Mouse (Mus musculus) midbrain, embryonic 15.5 days (tissue): Measurements from ENCODE around the gene Zcchc10. TPM values are rescaled to one million over a fixed set of nuclear protein-coding genes. Genes with fewer than 3 reads are reported as not detected.
"Not testable (repeated sequence)": the region's sequence is repeated elsewhere in the genome, so short reads cannot be mapped to it uniquely, and the experiment has no call there.

Experiments used
- ATAC-seq: fragments of 200-750 bp; cut with Nextera tagmentation; replicated peaks from 2 replicates; pipeline ENCODE4 v1.8.0; 2017; ENCODE audit warnings: moderate TSS enrichment
- H3K27ac ChIP-seq: fragments of 300-500 bp; sonication (generic); 2 replicates; pipeline ENCODE4 v1.5.1; 2015; ENCODE audit warnings: mild to moderate bottlenecking, inconsistent platforms
- H3K27me3 ChIP-seq: fragments of 300-500 bp; sonication (generic); replicated peaks from 2 replicates; pipeline ENCODE4 v1.6.1; 2015; ENCODE audit warnings: inconsistent platforms
- H3K36me3 ChIP-seq: fragments of 300-500 bp; sonication (generic); replicated peaks from 2 replicates; pipeline ENCODE4 v1.6.1; 2015; ENCODE audit warnings: inconsistent platforms
- H3K4me1 ChIP-seq: fragments of 300-500 bp; sonication (generic); 2 replicates; pipeline ENCODE4 v1.6.1; 2015; ENCODE audit warnings: inconsistent platforms
- H3K4me2 ChIP-seq: fragments of 300-500 bp; sonication (generic); 2 replicates; pipeline ENCODE4 v1.6.1; 2015; ENCODE audit warnings: inconsistent platforms, mild to moderate bottlenecking, moderate library complexity
- H3K4me3 ChIP-seq: fragments of 300-500 bp; sonication (generic); 2 replicates; pipeline ENCODE4 v1.5.1; 2015; ENCODE audit warnings: mild to moderate bottlenecking, inconsistent platforms
- H3K9ac ChIP-seq: fragments of 300-500 bp; sonication (generic); 2 replicates; pipeline ENCODE4 v1.6.1; 2015; ENCODE audit warnings: mild to moderate bottlenecking, inconsistent platforms
- H3K9me3 ChIP-seq: fragments of 300-500 bp; sonication (generic); 2 replicates; pipeline ENCODE4 v1.6.1; 2016; ENCODE audit warnings: inconsistent platforms
- WGBS: fragments of 180-500 bp; shearing (Covaris S2); methylation state at CpG from one replicate; pipeline ENCODE4 v1.1.7; 2015; ENCODE audit warnings: mixed read lengths; 5-methylcytosine and 5-hydroxymethylcytosine counted together
- polyA plus RNA-seq: library from polyadenylated mRNA; unstranded; fragments of >200 nt; fragmentation: Nextera tagmentation; extraction: Ambion mirVana; gene quantifications from 2 replicates; pipeline ENCODE4 v1.2.1, GENCODE M21; 2015

The Zcchc10 gene
- 12.1 and 13.3 TPM in 2 replicates for polyA plus RNA-seq

DNA sequence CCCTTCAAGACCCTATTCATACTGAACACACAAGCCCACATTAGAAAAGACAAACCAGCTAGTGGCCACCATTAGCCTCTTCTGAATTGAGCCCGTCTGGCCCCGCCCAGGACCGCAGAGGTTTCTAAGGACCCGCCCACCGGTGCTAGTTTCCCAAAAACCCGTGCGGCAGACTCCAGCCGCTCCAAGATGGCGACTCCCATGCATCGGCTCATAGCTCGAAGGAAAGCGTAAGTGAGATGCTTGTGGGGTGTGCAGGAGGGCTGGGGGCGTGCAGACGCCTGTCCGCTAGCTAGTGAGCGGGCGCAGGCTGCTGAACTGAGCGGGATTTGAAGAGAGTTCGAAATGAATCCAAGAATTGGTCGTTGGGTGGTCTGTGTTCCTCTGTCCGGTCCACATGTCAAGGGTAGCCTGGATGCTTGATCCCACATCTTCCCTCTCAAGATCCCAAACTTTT is at the start of gene Zcchc10:
TSS of gene Zcchc10 (plus strand) at position 168 of the 457 bp plus-strand sequence.
- under 1% methylated on average over 21 of the region's 21 CpGs for WGBS

GRCm38 (mm10) chr11:53275358-53275757 is 49.1 kb upstream of the Zcchc10 start:
- no peaks in the 10 kb centered on the region for H3K27me3 ChIP-seq
- no peak overlapping the region for H3K9ac ChIP-seq
- no peaks in the 10 kb centered on the region for H3K9me3 ChIP-seq
- no peak overlapping the region for H3K27ac ChIP-seq
- H3K4me2 ChIP-seq: no peak overlapping the region
- no peak for ATAC-seq
- WGBS: 96% methylated on average over 3 of the region's 3 CpGs
- H3K4me3 ChIP-seq: no peak overlapping the region
- peaks cover 29% of the 10 kb centered on the region for H3K36me3 ChIP-seq
- H3K4me1 ChIP-seq: no peaks in the 10 kb centered on the region

More for the DNA sequence above, at the start of gene Zcchc10:
- Histone ChIP-seq H3K36me3 (peaks cover 16% of the 10 kb centered on the region; the same call in 1 of the 2 replicates), H3K27ac (peak within 1 kb of the TSS; percentile 76), H3K4me3 (peak within 1 kb of the TSS; percentile 65), H3K4me1 (peaks cover 12% of the 10 kb centered on the region), H3K9ac (peak within 1 kb of the TSS; percentile 70), H3K27me3 (no peaks in the 10 kb centered on the region), H3K4me2 (peak within 1 kb of the TSS; percentile 66), H3K9me3 (no peaks in the 10 kb centered on the region)
- peak; percentile 93 for ATAC-seq

GRCm38 (mm10) chr11:53278411-53278810 is 46.1 kb upstream of the Zcchc10 start:
- WGBS: 93% methylated on average over 4 of the region's 4 CpGs

GRCm38 (mm10) chr11:53285885-53286284 is 38.6 kb upstream of the Zcchc10 start:
- no peaks in the 10 kb centered on the region for H3K9me3 ChIP-seq
- H3K27ac ChIP-seq: no peak overlapping the region
- peaks cover 64% of the 10 kb centered on the region for H3K36me3 ChIP-seq
- no peaks in the 10 kb centered on the region for H3K27me3 ChIP-seq
- H3K9ac ChIP-seq: no peak overlapping the region
- no peak for ATAC-seq
- H3K4me1 ChIP-seq: no peaks in the 10 kb centered on the region
- WGBS: 89% methylated on average over 6 of the region's 6 CpGs
- no peak overlapping the region for H3K4me3 ChIP-seq
- no peak overlapping the region for H3K4me2 ChIP-seq

More at GRCm38 (mm10) chr11:53278411-53278810, 46.1 kb upstream of the Zcchc10 start:
- Histone ChIP-seq H3K36me3 (peaks cover 17% of the 10 kb centered on the region; the same call in 1 of the 2 replicates), H3K4me3 (no peak overlapping the region), H3K4me1 (no peaks in the 10 kb centered on the region), H3K4me2 (no peak overlapping the region), H3K9me3 (no peaks in the 10 kb centered on the region), H3K27me3 (no peaks in the 10 kb centered on the region), H3K9ac (no peak overlapping the region), H3K27ac (no peak overlapping the region)
- no peak for ATAC-seq

GRCm38 (mm10) chr11:53290187-53290586 is 34.3 kb upstream of the Zcchc10 start:
- ATAC-seq, H3K9ac ChIP-seq, H3K4me3 ChIP-seq, H3K4me2 ChIP-seq, H3K4me1 ChIP-seq, H3K9me3 ChIP-seq, H3K27me3 ChIP-seq, H3K27ac ChIP-seq: not testable (repeated sequence)
- 88% methylated on average over 2 of the region's 2 CpGs for WGBS
- peaks cover 39% of the 10 kb centered on the region for H3K36me3 ChIP-seq

DNA sequence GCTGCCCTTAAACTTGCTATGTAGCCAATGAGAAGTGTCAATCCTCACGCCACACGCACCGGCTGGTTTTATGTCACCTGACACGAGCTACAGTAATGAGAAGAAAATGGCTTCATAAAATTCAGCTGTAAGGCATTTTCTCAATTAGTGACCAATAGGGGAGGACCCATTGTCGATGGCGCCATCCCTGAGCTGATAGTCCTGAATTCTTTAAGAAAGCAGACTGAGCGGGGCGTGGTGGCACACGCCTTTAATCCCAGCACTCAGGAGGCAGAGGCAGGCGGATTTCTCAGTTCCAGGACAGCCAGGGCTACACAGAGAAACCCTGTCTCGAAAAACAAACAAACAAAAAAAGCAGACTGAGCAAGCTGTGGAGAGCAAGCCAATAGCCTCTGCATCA is 33.6 kb upstream of the Zcchc10 start:
- WGBS: 94% methylated on average over 11 of the region's 11 CpGs
- Histone ChIP-seq H3K4me2 (no peak overlapping the region), H3K4me1 (0 out of 2 replicates have a peak, but pooled peaks cover 5% of the 10 kb centered on the region), H3K36me3 (peaks cover 34% of the 10 kb centered on the region), H3K27ac (no peak overlapping the region), H3K27me3 (no peaks in the 10 kb centered on the region), H3K4me3 (no peak overlapping the region), H3K9me3 (no peaks in the 10 kb centered on the region), H3K9ac (no peak overlapping the region)
- no peak for ATAC-seq

GRCm38 (mm10) chr11:53294441-53294840 is 30.0 kb upstream of the Zcchc10 start:
- 82% methylated on average over 5 of the region's 5 CpGs for WGBS
- no peak overlapping the region for H3K9ac ChIP-seq
- H3K4me3 ChIP-seq: no peak overlapping the region
- H3K4me2 ChIP-seq: no peak overlapping the region
- H3K4me1 ChIP-seq: peaks cover 29% of the 10 kb centered on the region
- no peaks in the 10 kb centered on the region for H3K9me3 ChIP-seq
- ATAC-seq: no peak
- peaks cover 4% of the 10 kb centered on the region; the same call in 1 of the 2 replicates for H3K36me3 ChIP-seq
- H3K27ac ChIP-seq: no peak overlapping the region
- no peaks in the 10 kb centered on the region for H3K27me3 ChIP-seq

DNA sequence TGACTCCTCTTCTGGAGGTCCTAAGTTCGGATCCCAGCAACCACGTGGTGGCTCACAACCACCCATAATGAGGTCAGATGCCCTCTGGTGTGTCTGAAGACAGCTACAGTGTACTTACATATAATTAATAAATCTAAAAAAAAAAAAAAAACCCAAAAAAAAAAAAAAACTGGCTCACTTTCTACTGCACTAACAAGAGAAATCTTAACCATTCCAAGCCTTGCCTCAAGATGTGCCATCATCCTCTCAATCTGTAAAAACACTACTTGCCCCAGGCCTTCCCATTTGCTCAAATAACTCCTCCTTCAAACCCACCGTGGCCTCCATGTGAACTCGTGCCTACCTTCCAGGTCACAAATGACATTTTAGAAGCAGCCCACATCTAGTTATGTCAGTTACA is 27.6 kb upstream of the Zcchc10 start:
- H3K4me3 ChIP-seq: no peak overlapping the region
- H3K36me3 ChIP-seq: no peaks in the 10 kb centered on the region; the same call in 1 of the 2 replicates
- WGBS: 77% methylated on average over 4 of the region's 4 CpGs
- H3K27me3 ChIP-seq: no peaks in the 10 kb centered on the region
- no peak for ATAC-seq
- no peak overlapping the region for H3K9ac ChIP-seq
- no peak overlapping the region for H3K4me2 ChIP-seq
- H3K4me1 ChIP-seq: peaks cover 40% of the 10 kb centered on the region
- H3K9me3 ChIP-seq: no peaks in the 10 kb centered on the region
- no peak overlapping the region for H3K27ac ChIP-seq

- no peak for ATAC-seq
- Histone ChIP-seq H3K4me3 (peak overlapping the region; percentile 95), H3K27me3 (no peaks in the 10 kb centered on the region), H3K27ac (no peak overlapping the region), H3K4me1 (peaks cover 40% of the 10 kb centered on the region), H3K4me2 (peak overlapping the region; percentile 84), H3K9ac (0 out of 2 replicates have a peak overlapping the region, but pooled peaks have one; percentile 34), H3K36me3 (no peaks in the 10 kb centered on the region), H3K9me3 (no peaks in the 10 kb centered on the region)
- WGBS: 90% methylated on average over 7 of the region's 7 CpGs
These were observed 26.3 kb upstream of the Zcchc10 start for GRCm38 (mm10) chr11:53297947-53298860.

DNA sequence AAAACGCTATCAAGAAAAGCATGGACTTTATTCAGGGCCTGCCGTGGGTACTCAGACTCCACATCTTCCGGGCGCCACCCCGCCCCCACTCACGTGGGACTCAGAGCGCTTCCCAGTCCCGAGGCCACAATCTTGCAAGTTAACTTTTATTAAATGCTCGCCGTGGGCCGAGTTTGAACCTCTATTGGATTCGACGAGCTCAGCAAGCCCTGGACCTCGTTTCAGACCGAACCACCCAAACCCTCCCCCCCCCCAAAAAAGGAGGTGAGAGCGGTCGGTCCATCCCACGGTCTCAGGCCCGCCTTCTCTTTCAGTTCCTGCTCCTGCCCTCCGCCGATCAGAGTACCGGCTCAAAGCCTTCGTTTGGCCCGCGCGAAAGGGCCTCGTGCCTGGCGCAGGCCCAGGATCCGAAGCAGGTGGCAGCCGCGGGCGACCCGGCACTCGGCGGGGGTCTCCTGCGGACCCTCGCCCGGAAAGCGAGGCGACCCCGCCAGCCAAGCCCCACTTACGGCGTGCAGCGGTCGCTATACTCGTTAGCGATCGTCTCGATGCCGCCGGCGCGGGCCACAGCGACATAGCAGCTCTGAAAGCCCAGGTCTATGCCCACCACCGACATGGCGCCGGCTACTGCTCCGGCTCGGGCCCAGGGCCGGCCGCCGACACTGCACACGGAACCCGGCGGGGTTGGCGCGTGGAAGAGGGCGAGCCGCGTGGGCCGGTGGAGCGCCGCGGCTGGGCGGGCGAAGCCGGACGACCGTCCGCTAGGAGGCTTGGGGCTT is 24.7 kb upstream of the Zcchc10 start:
- Histone ChIP-seq H3K4me3 (peak overlapping the region; percentile 95), H3K27me3 (no peaks in the 10 kb centered on the region), H3K9me3 (no peaks in the 10 kb centered on the region), H3K4me2 (peak overlapping the region; percentile 84), H3K4me1 (peaks cover 40% of the 10 kb centered on the region), H3K36me3 (no peaks in the 10 kb centered on the region), H3K27ac (peak overlapping the region; percentile 95), H3K9ac (peak overlapping the region; percentile 93)
- ATAC-seq: peak; percentile 85
- under 1% methylated on average over 80 of the region's 80 CpGs for WGBS

DNA sequence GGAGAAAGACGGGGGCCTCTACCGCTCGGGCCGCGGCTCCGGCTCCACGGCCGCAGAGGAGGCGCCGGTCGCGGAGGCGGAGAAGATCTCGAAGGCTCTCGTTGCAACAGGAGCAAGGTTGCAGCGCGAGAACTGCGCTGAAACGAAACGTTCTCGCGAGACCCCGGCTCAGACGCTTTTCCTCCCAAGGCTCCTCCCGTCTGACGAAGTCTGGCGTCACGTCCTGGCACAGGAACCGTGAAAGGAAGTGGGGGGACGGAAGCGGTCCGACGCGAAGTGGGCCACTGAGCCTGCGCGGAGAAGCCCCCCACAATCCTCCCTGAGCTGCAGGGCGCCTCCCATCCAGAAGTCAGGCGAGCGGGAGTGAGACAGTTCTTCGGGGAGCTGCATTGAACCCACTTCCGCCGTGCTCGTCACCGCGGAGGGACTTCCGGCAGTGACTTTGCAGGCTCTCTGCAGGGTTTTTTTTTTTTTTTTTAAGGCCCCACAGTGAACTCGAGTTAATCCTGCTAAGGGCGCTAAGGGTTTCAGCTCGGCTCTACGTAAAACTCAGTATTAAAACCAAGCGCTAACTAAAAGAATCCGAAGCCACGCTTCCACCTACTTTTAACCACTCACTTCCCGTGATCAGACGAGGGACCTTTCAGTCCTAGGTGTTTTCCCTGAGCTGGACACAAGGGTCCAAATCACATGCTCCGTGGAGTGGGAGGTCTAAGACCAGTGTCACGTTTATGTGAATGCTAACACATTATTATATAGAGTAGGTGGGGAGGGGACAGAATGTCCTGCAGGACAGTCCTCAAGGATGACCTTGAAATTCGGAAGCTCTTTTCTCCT is 23.9 kb upstream of the Zcchc10 start, which contains the start of gene Hspa4:
TSS of gene Hspa4 (minus strand) at position 128 of the 837 bp plus-strand sequence.
- peak within 1 kb of the TSS; percentile 95 for H3K27ac ChIP-seq
- under 1% methylated on average over 58 of the region's 58 CpGs for WGBS
- peak within 1 kb of the TSS; percentile 95 for H3K4me3 ChIP-seq
- peak within 1 kb of the TSS; percentile 84 for H3K4me2 ChIP-seq
- H3K4me1 ChIP-seq: peaks cover 35% of the 10 kb centered on the region
- H3K9me3 ChIP-seq: no peaks in the 10 kb centered on the region
- no peaks in the 10 kb centered on the region for H3K27me3 ChIP-seq
- peak; percentile 99 for ATAC-seq
- H3K9ac ChIP-seq: peak within 1 kb of the TSS; percentile 93
- no peaks in the 10 kb centered on the region for H3K36me3 ChIP-seq
